Mouse (Mus musculus) heart, embryonic 15.5 days (tissue): ENCODE data around the gene Pih1d2. TPM values are rescaled to one million over a fixed set of nuclear protein-coding genes. Genes with fewer than 3 reads are reported as not detected.
A peak's percentile ranks its signal among the peaks of the same experiment; 100 is the strongest.

Experiments used
- ATAC-seq: fragments of 200-750 bp; cut with Nextera tagmentation; replicated peaks from 2 replicates; pipeline ENCODE4 v1.8.0; 2017; ENCODE audit warnings: low read depth, moderate TSS enrichment; ENCODE audit not compliant: insufficient number of reproducible peaks, insufficient read depth, low FRiP score
- H3K27ac ChIP-seq: fragments of 300-500 bp; sonication (generic); 2 replicates; pipeline ENCODE4 v1.5.1; 2015; ENCODE audit warnings: mild to moderate bottlenecking, inconsistent platforms
- H3K27me3 ChIP-seq: fragments of 300-500 bp; sonication (generic); 2 replicates; pipeline ENCODE4 v1.6.1; 2015; ENCODE audit warnings: inconsistent platforms
- H3K36me3 ChIP-seq: fragments of 300-500 bp; sonication (generic); 2 replicates; pipeline ENCODE4 v1.6.1; 2015; ENCODE audit warnings: mild to moderate bottlenecking, inconsistent platforms
- H3K4me1 ChIP-seq: fragments of 300-500 bp; sonication (generic); replicated peaks from 2 replicates; pipeline ENCODE4 v1.6.1; 2015; ENCODE audit warnings: inconsistent platforms
- H3K4me2 ChIP-seq: fragments of 300-500 bp; sonication (generic); 2 replicates; pipeline ENCODE4 v1.6.1; 2015; ENCODE audit warnings: inconsistent platforms, mild to moderate bottlenecking, moderate library complexity
- H3K4me3 ChIP-seq: fragments of 300-500 bp; sonication (generic); 2 replicates; pipeline ENCODE4 v1.5.1; 2015; ENCODE audit warnings: mild to moderate bottlenecking, inconsistent platforms
- H3K9ac ChIP-seq: fragments of 300-500 bp; sonication (generic); 2 replicates; pipeline ENCODE4 v1.6.1; 2015; ENCODE audit warnings: mild to moderate bottlenecking, inconsistent platforms
- H3K9me3 ChIP-seq: fragments of 300-500 bp; sonication (generic); replicated peaks from 2 replicates; pipeline ENCODE4 v1.6.1; 2016; ENCODE audit warnings: inconsistent platforms
- WGBS: fragments of 180-500 bp; shearing (Covaris S2); methylation state at CpG from one replicate; pipeline ENCODE4 v1.1.7; 2015; ENCODE audit warnings: mixed read lengths; 5-methylcytosine and 5-hydroxymethylcytosine counted together
- polyA plus RNA-seq: library from polyadenylated mRNA; unstranded; fragments of >200 nt; fragmentation: Nextera tagmentation; extraction: Ambion mirVana; gene quantifications from 2 replicates; pipeline ENCODE4 v1.2.1, GENCODE M21; 2015

Gene Pih1d2
- polyA plus RNA-seq, 1 experiment from 2014 or later: 2.6 TPM

DNA sequence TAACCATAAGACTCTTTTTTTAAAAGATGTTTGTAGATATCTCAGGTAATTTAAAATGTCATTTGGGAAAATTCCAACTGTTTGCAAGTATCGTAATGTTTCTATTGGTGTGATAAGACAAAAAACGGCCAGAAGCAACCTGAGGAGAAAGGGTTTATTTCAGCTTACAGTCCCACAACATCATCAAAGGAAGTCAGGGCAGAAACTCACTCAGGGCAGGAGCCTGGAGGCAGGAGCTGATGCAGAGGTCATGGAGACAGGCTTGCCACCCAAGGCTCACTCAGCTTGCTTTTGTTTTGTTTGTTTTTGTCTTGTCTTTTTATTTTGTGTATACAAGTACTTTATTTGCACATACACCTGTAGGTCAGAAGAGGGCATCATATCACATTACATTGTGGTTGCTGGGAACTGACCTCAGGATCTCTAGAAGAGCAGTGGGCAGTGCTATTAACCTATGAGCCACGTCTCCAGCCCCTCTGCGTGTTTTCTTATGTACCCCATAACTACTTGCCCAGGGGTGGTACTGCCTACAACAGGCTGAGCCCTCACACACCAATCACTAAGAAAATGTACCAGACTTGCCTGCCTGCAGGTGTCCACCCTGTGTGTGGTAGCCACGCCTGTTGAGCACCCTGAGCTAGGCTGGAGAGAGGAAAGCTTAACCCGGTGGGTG lies 15.0 kb downstream of the Pih1d2 start:
- 89% methylated on average over 6 of the region's 6 CpGs for WGBS
- no peak overlapping the region for H3K27ac ChIP-seq
- H3K27me3 ChIP-seq: no peaks in the 10 kb centered on the region
- H3K4me1 ChIP-seq: no peaks in the 10 kb centered on the region
- ATAC-seq: no peak
- H3K36me3 ChIP-seq: peaks cover 36% of the 10 kb centered on the region
- no peak overlapping the region for H3K4me3 ChIP-seq
- no peaks in the 10 kb centered on the region for H3K9me3 ChIP-seq
- no peak overlapping the region for H3K4me2 ChIP-seq
- no peak overlapping the region for H3K9ac ChIP-seq

DNA sequence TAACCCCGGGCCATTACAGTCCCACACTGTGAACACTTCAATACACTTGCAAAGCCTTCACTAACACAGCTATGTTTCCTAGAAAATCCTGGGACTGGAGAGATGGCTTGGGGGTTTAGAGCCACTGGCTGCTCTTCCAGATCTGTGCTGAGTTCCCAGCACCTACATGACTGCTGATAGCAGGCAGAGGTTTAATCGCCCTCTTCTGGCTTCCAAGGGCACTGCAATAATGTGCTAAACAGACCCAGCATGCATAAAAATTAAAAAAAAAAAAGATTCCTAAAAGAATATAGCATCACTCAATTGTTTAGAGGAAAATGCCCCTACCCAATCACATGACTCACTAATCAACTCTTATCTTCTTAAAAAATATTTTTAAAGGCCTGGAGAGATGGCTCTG lies 15.9 kb downstream of the Pih1d2 start:
- H3K36me3 ChIP-seq: peaks cover 43% of the 10 kb centered on the region

DNA sequence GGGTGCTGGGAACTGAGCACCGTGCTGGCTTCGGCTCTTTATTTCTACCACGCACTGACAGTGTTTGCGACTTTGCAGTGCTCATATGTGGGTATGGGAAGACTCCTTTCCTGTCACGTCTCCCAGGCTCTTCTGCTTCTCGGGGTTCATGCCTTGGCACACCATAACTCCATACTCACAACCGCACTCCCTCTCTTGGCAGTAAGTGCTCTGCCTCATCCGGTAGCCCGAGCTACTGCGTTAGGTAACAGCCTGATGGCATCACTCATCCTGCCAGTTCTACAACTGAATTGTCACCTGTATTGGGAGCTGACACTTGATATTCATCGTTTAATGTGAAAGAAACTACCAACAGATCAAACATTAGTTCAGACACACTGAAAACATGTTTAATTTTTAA lies 17.1 kb downstream of the Pih1d2 start:
- ATAC-seq: no peak
- Histone ChIP-seq H3K9ac (no peak overlapping the region), H3K4me2 (no peak overlapping the region), H3K4me1 (no peaks in the 10 kb centered on the region), H3K4me3 (no peak overlapping the region), H3K36me3 (peaks cover 54% of the 10 kb centered on the region), H3K9me3 (no peaks in the 10 kb centered on the region), H3K27ac (no peak overlapping the region), H3K27me3 (no peaks in the 10 kb centered on the region)
- WGBS: 95% methylated on average over 11 of the region's 11 CpGs

More for the DNA sequence above, 15.9 kb downstream of the Pih1d2 start:
- no peak for ATAC-seq
- Histone ChIP-seq H3K9me3 (no peaks in the 10 kb centered on the region), H3K27me3 (no peaks in the 10 kb centered on the region), H3K4me2 (no peak overlapping the region), H3K4me3 (no peak overlapping the region), H3K27ac (no peak overlapping the region), H3K9ac (no peak overlapping the region), H3K4me1 (no peaks in the 10 kb centered on the region)
- 66% methylated on average over 2 of the region's 2 CpGs for WGBS

DNA sequence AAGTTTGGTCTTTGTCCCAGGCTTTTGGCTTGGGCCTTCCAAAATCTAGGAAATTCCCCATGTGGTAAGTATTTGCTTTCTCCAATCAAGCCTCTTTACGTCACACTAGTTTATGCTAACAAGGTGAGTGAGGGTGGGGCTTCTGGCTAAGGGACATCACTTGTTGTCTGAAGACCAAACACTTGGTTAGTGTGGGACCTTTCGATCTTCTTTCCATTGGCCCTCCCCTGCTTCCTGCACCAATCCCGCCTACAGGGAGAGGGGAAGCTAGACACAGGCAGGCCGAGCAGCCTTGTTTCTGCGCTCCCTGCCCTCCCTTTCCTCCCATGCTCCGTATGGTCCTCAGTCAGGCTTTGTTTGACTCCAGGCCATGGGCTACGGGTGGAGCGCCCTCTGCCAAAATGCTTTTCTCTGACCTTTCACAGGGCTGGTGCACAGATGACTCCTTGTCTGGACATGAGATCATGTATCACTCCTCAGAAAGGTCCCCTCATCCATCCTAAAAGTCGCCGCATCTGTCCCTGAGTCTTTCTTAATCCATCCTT lies 29.8 kb downstream of the Pih1d2 start:
- H3K4me2 ChIP-seq: no peak overlapping the region
- 82% methylated on average over 10 of the region's 10 CpGs for WGBS
- H3K27ac ChIP-seq: no peak overlapping the region
- no peaks in the 10 kb centered on the region for H3K9me3 ChIP-seq
- peaks cover 87% of the 10 kb centered on the region for H3K36me3 ChIP-seq
- no peaks in the 10 kb centered on the region for H3K27me3 ChIP-seq
- no peak overlapping the region for H3K4me3 ChIP-seq
- no peak overlapping the region for H3K9ac ChIP-seq
- no peak for ATAC-seq
- no peaks in the 10 kb centered on the region for H3K4me1 ChIP-seq

DNA sequence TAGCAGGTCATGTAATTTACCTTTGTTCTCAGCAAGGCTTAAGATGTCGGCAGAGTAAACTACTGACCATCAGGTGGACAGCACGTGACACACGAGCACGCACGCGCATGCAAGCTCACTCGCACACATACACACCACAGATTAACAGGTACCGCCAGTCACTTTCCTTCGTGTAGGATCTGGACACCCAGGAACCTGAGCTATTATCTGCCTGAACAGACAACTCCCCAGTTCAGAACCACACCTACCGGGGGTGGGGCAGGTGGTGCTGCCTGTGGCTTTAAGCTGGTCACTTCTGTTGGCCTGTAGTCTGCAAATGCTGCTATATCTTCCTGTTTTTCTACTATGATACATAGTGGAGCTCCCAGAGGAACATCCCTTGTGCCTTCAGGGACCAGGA lies 33.4 kb downstream of the Pih1d2 start:
- ATAC-seq: no peak
- H3K4me1 ChIP-seq: no peaks in the 10 kb centered on the region
- H3K4me2 ChIP-seq: no peak overlapping the region
- no peaks in the 10 kb centered on the region for H3K9me3 ChIP-seq
- H3K4me3 ChIP-seq: no peak overlapping the region
- no peak overlapping the region for H3K27ac ChIP-seq
- peaks cover 88% of the 10 kb centered on the region for H3K36me3 ChIP-seq
- 92% methylated on average over 10 of the region's 10 CpGs for WGBS
- H3K9ac ChIP-seq: no peak overlapping the region
- no peaks in the 10 kb centered on the region for H3K27me3 ChIP-seq

DNA sequence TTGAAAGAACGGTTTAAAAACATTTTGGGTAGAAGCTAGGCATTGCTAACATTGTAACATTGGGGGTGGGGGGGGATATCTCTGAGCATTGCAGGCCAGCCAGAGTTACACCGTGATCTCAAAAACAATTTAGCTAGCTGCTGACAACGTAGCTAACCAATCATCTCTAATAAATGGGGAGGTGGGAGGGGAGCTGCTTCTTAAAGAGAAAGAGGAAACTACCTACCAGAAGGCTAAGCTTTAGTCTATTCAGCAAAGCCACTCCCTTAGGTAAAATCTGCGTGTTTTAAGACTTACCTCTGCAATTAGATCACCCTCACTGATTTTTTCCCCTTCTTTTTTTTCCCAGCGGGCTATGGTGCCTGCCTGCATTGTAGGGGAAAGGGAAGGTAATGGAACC lies 41.3 kb downstream of the Pih1d2 start:
- Histone ChIP-seq H3K36me3 (peaks cover 32% of the 10 kb centered on the region), H3K4me1 (peaks cover 12% of the 10 kb centered on the region), H3K27me3 (no peaks in the 10 kb centered on the region), H3K4me3 (peak overlapping the region; percentile 83), H3K9ac (peak overlapping the region; percentile 87), H3K4me2 (peak overlapping the region; percentile 87), H3K27ac (peak overlapping the region; percentile 92), H3K9me3 (no peaks in the 10 kb centered on the region)
- WGBS: 10% methylated on average over 5 of the region's 5 CpGs
- no peak for ATAC-seq

DNA sequence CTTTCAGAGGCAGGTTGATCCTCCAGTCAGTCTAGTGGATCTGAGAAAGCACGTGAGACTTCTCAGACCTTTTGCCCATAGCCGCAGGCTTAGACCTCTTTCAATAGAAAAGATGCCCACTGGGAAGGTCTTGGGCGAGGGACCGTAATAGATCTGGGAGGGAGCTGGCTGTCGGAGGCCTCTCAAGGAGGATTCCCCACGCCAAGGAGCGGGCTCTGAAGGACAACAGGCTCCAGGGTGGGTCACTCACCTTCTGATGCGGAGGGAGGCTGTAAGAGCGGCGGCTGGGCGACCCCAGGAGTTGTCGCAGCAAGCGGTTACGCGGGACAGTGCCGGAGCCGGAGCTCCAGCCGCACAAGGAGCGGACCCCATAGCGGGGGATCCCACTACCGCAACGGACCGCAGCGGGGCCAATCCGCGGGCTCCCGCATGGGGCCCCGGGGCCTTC lies 41.8 kb downstream of the Pih1d2 start:
- no peaks in the 10 kb centered on the region for H3K9me3 ChIP-seq
- ATAC-seq: peak; percentile 24
- peak overlapping the region; percentile 83 for H3K4me3 ChIP-seq

DNA sequence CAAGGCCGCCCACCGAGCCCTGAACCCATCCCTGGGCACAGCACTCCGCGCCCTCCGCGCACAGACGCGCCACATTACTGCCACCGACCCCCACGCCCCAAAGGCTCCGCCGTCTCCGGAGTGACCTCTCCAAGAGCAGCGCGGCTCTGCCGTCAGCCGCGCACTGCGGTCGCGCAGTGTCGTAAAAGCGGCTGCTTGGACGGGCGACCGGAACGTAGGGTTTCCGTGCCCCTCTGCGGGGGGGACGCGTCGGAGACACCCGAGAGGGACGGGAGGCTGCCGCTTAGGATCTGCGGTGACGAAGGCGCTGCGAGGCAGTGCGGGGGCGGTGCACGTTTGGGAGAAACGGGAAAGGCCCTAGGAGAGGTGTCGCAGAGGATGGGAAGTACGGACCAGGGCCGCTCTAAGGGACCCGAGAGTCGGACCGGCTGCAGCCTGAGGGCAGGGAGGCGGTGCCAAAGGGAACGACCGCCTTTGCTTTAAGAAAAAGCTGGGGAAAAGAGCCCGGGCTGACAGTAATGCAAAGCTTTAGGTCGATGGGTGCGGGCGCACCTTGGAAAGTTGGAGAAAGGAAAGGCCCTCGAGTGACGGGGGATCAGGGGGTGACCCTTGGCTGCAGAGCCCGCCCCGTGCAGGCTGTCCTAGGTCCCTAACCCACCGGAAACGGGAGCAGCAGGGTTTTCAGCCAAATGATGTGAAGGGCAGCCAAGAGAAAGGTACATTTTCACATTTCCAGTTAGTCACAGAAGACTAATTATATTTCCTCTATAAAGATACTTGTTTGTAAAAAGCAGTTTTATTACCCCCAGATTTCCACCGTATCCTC lies 42.5 kb downstream of the Pih1d2 start, which contains the start of gene Dlat:
Dlat (minus strand) TSS at position 389 of the 826 bp plus-strand sequence.
- Histone ChIP-seq H3K27ac (peak within 1 kb of the TSS; percentile 92), H3K4me1 (peaks cover 12% of the 10 kb centered on the region), H3K4me2 (peak within 1 kb of the TSS; percentile 87), H3K9ac (peak within 1 kb of the TSS; percentile 87), H3K36me3 (peaks cover 20% of the 10 kb centered on the region), H3K4me3 (peak within 1 kb of the TSS; percentile 83), H3K27me3 (no peaks in the 10 kb centered on the region), H3K9me3 (no peaks in the 10 kb centered on the region)
- ATAC-seq: peak; percentile 92
- under 1% methylated on average over 63 of the region's 63 CpGs for WGBS

More for the DNA sequence above, 41.8 kb downstream of the Pih1d2 start:
- peak overlapping the region; percentile 92 for H3K27ac ChIP-seq
- H3K9ac ChIP-seq: peak overlapping the region; percentile 87
- under 1% methylated on average over 28 of the region's 28 CpGs for WGBS
- H3K4me1 ChIP-seq: peaks cover 12% of the 10 kb centered on the region
- H3K27me3 ChIP-seq: no peaks in the 10 kb centered on the region
- H3K4me2 ChIP-seq: peak overlapping the region; percentile 87
- peaks cover 27% of the 10 kb centered on the region for H3K36me3 ChIP-seq

DNA sequence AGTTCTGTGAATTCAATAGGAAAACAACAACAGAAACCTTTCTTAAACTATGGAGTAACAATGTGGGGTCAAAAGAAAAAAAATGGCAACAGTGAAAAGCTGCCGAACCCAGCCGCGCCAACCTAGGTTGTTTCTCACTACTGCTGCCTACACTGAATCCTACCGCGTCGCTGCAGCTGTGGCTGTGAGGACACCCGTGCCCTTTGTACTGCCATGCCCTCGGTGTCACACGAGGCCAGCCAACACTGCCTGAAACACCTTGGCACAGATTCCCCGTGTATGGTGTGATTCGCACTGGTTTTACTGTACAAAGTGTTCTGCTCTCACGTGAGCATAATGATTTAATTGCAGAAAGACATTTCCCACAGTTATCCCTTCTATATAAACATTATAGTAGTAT lies 43.3 kb downstream of the Pih1d2 start:
- Histone ChIP-seq H3K4me1 (peaks cover 12% of the 10 kb centered on the region), H3K27ac (peak overlapping the region; percentile 92), H3K9me3 (no peaks in the 10 kb centered on the region), H3K4me2 (peak overlapping the region; percentile 87), H3K27me3 (no peaks in the 10 kb centered on the region), H3K4me3 (peak overlapping the region; percentile 83), H3K36me3 (peaks cover 13% of the 10 kb centered on the region; the same call in 1 of the 2 replicates), H3K9ac (peak overlapping the region; percentile 87)
- 13% methylated on average over 12 of the region's 12 CpGs for WGBS
- ATAC-seq: no peak

DNA sequence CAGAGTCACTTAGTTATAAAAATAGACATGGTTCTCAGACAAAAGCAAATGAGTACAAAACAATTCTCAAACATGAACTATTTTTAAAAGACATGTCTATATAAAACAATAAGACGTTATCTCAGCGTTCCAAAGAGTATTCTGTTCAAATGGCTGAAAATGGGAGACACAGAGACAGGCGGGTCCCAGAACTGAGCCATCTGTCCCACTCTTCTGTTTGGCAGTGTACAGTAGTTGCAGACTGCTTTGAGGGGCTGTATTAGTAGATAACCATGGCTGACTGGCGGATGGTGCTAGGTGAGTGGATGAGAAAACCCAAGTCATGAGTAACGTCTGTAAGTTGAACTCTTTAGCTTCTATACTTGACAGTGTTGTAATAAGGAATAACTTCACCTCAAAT lies 47.7 kb downstream of the Pih1d2 start:
- Histone ChIP-seq H3K27ac (no peak overlapping the region), H3K4me2 (no peak overlapping the region), H3K9ac (no peak overlapping the region), H3K9me3 (no peaks in the 10 kb centered on the region), H3K4me1 (peaks cover 5% of the 10 kb centered on the region), H3K4me3 (no peak overlapping the region), H3K36me3 (0 out of 2 replicates have a peak, but pooled peaks cover 3% of the 10 kb centered on the region), H3K27me3 (no peaks in the 10 kb centered on the region)
- WGBS: 71% methylated on average over 5 of the region's 5 CpGs
- ATAC-seq: no peak

DNA sequence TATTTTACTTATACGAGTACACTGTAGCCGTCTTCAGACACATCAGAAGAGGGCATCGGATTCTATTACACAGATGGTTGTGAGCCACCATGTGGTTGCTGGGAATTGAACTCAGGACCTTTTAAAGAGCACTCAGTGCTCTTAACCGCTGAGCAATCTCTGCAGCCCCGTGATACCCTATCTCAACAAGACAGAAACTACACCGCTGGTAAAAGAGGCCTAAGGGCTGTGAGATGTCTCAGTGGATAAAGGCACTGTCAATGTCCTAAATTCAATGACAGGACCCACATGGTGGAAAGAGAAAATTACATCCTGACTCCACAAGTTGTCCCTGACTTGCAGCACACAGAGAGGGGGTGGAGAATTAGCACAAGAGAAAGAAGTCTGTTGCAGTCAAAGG lies 49.3 kb downstream of the Pih1d2 start:
- 71% methylated on average over 6 of the region's 6 CpGs for WGBS
- Histone ChIP-seq H3K9ac (no peak overlapping the region), H3K36me3 (0 out of 2 replicates have a peak, but pooled peaks cover 3% of the 10 kb centered on the region), H3K27ac (no peak overlapping the region), H3K4me2 (no peak overlapping the region), H3K27me3 (no peaks in the 10 kb centered on the region), H3K9me3 (no peaks in the 10 kb centered on the region), H3K4me1 (no peaks in the 10 kb centered on the region), H3K4me3 (no peak overlapping the region)
- ATAC-seq: no peak
